Comparison of ENCODE assay signal across 7 mouse cellular contexts in the genomic region with DNA sequence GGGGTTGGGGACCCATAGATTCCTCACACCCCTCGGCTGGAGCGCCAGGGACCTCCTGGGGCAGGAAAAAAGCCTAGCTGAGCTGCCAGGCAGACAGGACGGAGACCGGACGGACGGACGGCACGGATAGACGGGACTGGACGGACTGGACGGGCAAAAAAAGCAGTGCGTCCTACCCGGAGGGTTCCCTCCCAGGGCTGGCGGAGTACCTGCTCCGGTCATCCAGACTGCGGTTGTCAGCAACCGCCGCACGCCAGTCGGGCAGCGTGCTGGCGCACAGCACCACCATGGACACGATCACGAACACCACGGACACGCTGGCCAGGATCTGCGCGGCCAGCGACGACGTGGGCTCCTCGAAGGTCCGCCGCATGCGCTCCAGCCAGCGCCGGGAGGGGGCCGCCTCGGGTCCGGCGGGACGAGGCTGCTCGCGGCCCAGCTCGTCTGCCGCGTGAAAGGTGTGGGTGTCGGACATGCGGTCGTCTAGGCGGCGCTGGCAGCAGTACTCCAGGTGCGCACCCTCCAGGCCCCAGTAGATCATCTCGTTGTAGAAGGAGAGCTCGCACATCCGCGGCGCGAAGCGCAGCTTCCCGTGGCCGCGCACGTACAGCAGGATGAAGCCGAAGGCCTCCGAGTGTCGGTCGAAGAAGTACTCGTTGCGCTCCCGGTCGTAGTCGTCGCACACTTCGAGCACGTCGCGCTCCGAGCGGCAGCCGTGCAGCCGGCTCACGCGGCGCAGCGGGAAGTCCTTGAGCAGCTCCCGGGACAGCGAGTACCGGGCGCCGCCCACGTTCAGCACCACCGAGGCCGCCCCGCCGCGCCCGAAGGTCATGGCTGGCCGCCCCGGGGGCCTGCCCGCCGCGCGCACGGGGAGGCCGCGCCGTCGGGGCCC. TPM values are rescaled to one million over a fixed set of nuclear protein-coding genes. Genes with fewer than 3 reads are reported as not detected.
DNase-seq lines count a peak whose midpoint lies in the region; ATAC-seq and TF ChIP-seq lines count a peak whose summit lies in the region.

No protein-coding gene starts in this region.

- TF ChIP-seq CTCF in E14TG2a.4 (conservative IDR thresholded peaks at IDR 0.05; ENCODE audit: low read length) = no peak
- no peak for TF ChIP-seq CTCF in testis, adult 2 months (IDR thresholded peaks at IDR 0.05; ENCODE audit: control insufficient read depth, insufficient read depth, insufficient replicate concordance, low read depth, low read length)

- TF ChIP-seq POLR2A in testis, adult 2 months (IDR thresholded peaks at IDR 0.05; ENCODE audit: control insufficient read depth, low read depth, low read length) = no peak

- H3K4me2 ChIP-seq in forebrain, embryonic 13.5 days = peak overlapping the region; percentile 83
- H3K4me2 ChIP-seq in intestine, embryonic 15.5 days (replicated peaks) = peak overlapping the region; percentile 97
- H3K4me2 ChIP-seq in liver, embryonic 13.5 days = peak overlapping the region; percentile 85

- H3K9me3 ChIP-seq in E14TG2a.4 (ENCODE audit: low read length) = 0 out of 2 replicates have a peak, but pooled peaks cover 6% of the 10 kb centered on the region
- H3K9me3 ChIP-seq in forebrain, embryonic 13.5 days (replicated peaks) = no peaks in the 10 kb centered on the region
- H3K9me3 ChIP-seq in intestine, embryonic 15.5 days = no peaks in the 10 kb centered on the region
- H3K9me3 ChIP-seq in liver, embryonic 13.5 days (replicated peaks) = no peaks in the 10 kb centered on the region

- no peak overlapping the region for H3K27ac ChIP-seq in forebrain, embryonic 13.5 days
- no peak overlapping the region for H3K27ac ChIP-seq in intestine, embryonic 15.5 days
- H3K27ac ChIP-seq in liver, embryonic 13.5 days = no peak overlapping the region
- H3K27ac ChIP-seq in testis, adult 2 months (ENCODE audit: control insufficient read depth, insufficient read depth, low read depth, low read length) = no peak overlapping the region

- H3K9ac ChIP-seq in forebrain, embryonic 13.5 days = peak overlapping the region; percentile 60
- peak overlapping the region; percentile 40 for H3K9ac ChIP-seq in intestine, embryonic 15.5 days
- peak overlapping the region; percentile 55 for H3K9ac ChIP-seq in liver, embryonic 13.5 days

- ATAC-seq in forebrain, embryonic 13.5 days = peak; percentile 50
- peak; percentile 76 for ATAC-seq in intestine, embryonic 15.5 days
- peak; percentile 60 for ATAC-seq in liver, embryonic 13.5 days (ENCODE audit: low read depth)

- H3K4me3 ChIP-seq in E14TG2a.4 (replicated peaks; ENCODE audit: low read length) = peak overlapping the region; percentile 83
- H3K4me3 ChIP-seq in forebrain, embryonic 13.5 days = peak overlapping the region; percentile 57
- peak overlapping the region; percentile 60 for H3K4me3 ChIP-seq in intestine, embryonic 15.5 days (replicated peaks)
- peak overlapping the region; percentile 65 for H3K4me3 ChIP-seq in liver, embryonic 13.5 days (replicated peaks)
- H3K4me3 ChIP-seq in testis, adult 2 months (ENCODE audit: control insufficient read depth, low read depth, low read length) = peak overlapping the region; percentile 85

- H3K4me1 ChIP-seq in E14TG2a.4 (replicated peaks; ENCODE audit: low read depth, low read length) = peaks cover 55% of the 10 kb centered on the region
- H3K4me1 ChIP-seq in forebrain, embryonic 13.5 days = peaks cover 31% of the 10 kb centered on the region
- H3K4me1 ChIP-seq in intestine, embryonic 15.5 days (replicated peaks) = peaks cover 20% of the 10 kb centered on the region
- peaks cover 31% of the 10 kb centered on the region for H3K4me1 ChIP-seq in liver, embryonic 13.5 days (replicated peaks)
- H3K4me1 ChIP-seq in testis, adult 2 months (ENCODE audit: control insufficient read depth, insufficient read depth, low read length) = peaks cover 20% of the 10 kb centered on the region

- DNase-seq in ZHBTc4 (ENCODE audit: low read depth, low spot score) = peak; percentile 49
- no peak for DNase-seq in liver, embryonic 13.5 days
- DNase-seq in neural tube, embryonic 10.5 days (ENCODE audit: extremely low spot score, low spot score) = peak; percentile 56

- WGBS in forebrain, embryonic 13.5 days = 4% methylated on average over 109 of the region's 109 CpGs
- WGBS in intestine, embryonic 15.5 days = 1% methylated on average over 96 of the region's 109 CpGs
- 4% methylated on average over 105 of the region's 109 CpGs for WGBS in liver, embryonic 13.5 days (ENCODE audit: insufficient replicate concordance)

- peaks cover 53% of the 10 kb centered on the region for H3K27me3 ChIP-seq in E14TG2a.4 (ENCODE audit: insufficient read depth, low read length)
- H3K27me3 ChIP-seq in forebrain, embryonic 13.5 days = peaks cover 91% of the 10 kb centered on the region
- H3K27me3 ChIP-seq in intestine, embryonic 15.5 days (replicated peaks) = peaks cover 64% of the 10 kb centered on the region
- H3K27me3 ChIP-seq in liver, embryonic 13.5 days = peaks cover 94% of the 10 kb centered on the region
- H3K27me3 ChIP-seq in testis, adult 2 months (ENCODE audit: control insufficient read depth, insufficient read depth, low read length) = no peaks in the 10 kb centered on the region

- no peaks in the 10 kb centered on the region for H3K36me3 ChIP-seq in E14TG2a.4 (ENCODE audit: insufficient read depth, low read length)
- no peaks in the 10 kb centered on the region for H3K36me3 ChIP-seq in forebrain, embryonic 13.5 days (ENCODE audit: poor library complexity, severe bottlenecking)
- H3K36me3 ChIP-seq in intestine, embryonic 15.5 days = no peaks in the 10 kb centered on the region
- no peaks in the 10 kb centered on the region for H3K36me3 ChIP-seq in liver, embryonic 13.5 days
- no peaks in the 10 kb centered on the region for H3K36me3 ChIP-seq in testis, adult 2 months (ENCODE audit: control insufficient read depth, insufficient read depth, low read length)

RNA-seq across cellular contexts. Expression of a gene that starts 0.7 kb away (rescaled TPM):
- polyA plus RNA-seq in forebrain, embryonic 13.5 days (2015; fragmentation: Nextera tagmentation; extraction: Ambion mirVana) = not detected in 2 replicates
- polyA plus RNA-seq in intestine, embryonic 15.5 days (2015; fragmentation: Nextera tagmentation; extraction: Ambion mirVana) = 0.05 TPM in 1 of 2 replicates, not detected in the other
- polyA plus RNA-seq in liver, embryonic 13.5 days (2015; fragmentation: Nextera tagmentation; extraction: Ambion mirVana) = 0.03 TPM in 1 of 2 replicates, not detected in the other
- polyA plus RNA-seq in testis, adult 2 months (2012; rRNA removed) = 0.72 and 0.81 TPM in 2 replicates
